Comparison of ENCODE assay signal across 11 mouse cellular contexts in the genomic region with DNA sequence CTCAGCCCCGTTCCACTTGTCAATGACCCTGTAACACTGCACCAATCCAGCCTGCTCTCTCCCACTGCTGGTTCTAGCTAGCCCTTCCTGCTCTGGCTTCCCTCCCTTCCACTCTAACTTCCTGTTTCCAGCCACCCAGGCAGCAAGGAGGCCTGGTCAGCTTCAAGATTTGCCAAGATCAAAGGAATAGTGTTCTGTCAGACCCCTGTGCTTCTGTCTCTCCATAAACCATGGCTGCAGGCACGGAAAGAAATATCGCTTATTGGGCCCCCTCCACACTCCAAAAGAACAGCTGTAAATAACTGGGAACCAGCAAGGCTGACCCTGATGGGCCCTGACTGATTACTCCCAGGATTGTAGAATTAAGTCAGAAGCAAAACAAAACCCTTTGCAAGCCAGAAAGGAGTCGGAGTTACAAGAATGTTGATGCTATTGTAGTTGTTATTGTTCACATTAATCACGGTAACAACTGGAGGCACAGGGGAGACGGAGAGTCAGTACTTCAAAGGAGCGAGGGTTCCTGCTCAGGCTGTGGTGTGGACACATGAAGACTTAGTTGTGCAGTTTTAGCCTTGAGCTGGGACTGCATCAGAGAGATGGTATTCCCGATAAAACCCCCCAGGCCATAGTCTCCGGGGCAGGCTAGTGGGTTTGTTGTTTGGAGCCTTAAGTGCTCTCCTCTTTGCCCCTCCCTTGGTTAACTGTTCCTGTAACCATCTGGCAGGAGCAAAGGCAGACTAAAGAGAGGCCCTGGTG. TPM values are rescaled to one million over a fixed set of nuclear protein-coding genes. Genes with fewer than 3 reads are reported as not detected.
DNase-seq lines count a peak whose midpoint lies in the region; ATAC-seq lines count a peak whose summit lies in the region.
"Had no signal": no experiment of that assay in that cellular context is flagged by ENCODE, and none has a peak within 500 bp of the region (broad histone marks: within the 10 kb centered on the region; RNA-seq: fewer than 3 reads in every experiment).

No protein-coding gene starts in this region.

- H3K36me3 ChIP-seq in kidney, embryonic 14.5 days (ENCODE audit: control insufficient read depth, insufficient read depth, low read length) = no peaks in the 10 kb centered on the region
- no peaks in the 10 kb centered on the region for H3K36me3 ChIP-seq in limb, embryonic 10.5 days

- H3K4me3 ChIP-seq in kidney, embryonic 14.5 days (ENCODE audit: low read length) = 0 out of 2 replicates have a peak overlapping the region, but pooled peaks have one; percentile 3
- H3K4me3 ChIP-seq in brown adipose tissue, adult 24 weeks (ENCODE audit: insufficient read depth, low read depth, low read length) = no peak overlapping the region
- peak overlapping the region; percentile 4; the same call in 1 of the 2 replicates for H3K4me3 ChIP-seq in limb, embryonic 10.5 days

- H3K27ac ChIP-seq in kidney, embryonic 14.5 days (ENCODE audit: low read depth, low read length) = peak overlapping the region; percentile 91
- peak overlapping the region; percentile 41; the same call in 1 of the 2 replicates for H3K27ac ChIP-seq in brown adipose tissue, adult 24 weeks (replicated peaks; ENCODE audit: low read depth, low read length)
- H3K27ac ChIP-seq in limb, embryonic 10.5 days = peak overlapping the region; percentile 82

- WGBS in kidney, embryonic 14.5 days = 4% methylated on average over 9 of the region's 9 CpGs
- 2% methylated on average over 9 of the region's 9 CpGs for WGBS in limb, embryonic 10.5 days

- H3K27me3 ChIP-seq in kidney, embryonic 14.5 days (ENCODE audit: control insufficient read depth, insufficient read depth, low read length) = no peaks in the 10 kb centered on the region
- H3K27me3 ChIP-seq in limb, embryonic 10.5 days (ENCODE audit: low read depth, poor library complexity, severe bottlenecking) = no peaks in the 10 kb centered on the region

- intact Hi-C loops in left cerebral cortex, postnatal 36 days (cut with DNase I) = no loop called here

- H3K9ac ChIP-seq in kidney, embryonic 14.5 days (ENCODE audit: low read depth, low read length) = no peak overlapping the region

- peaks cover 36% of the 10 kb centered on the region for H3K4me1 ChIP-seq in kidney, embryonic 14.5 days (ENCODE audit: control insufficient read depth, insufficient read depth, low read length)
- peaks cover 24% of the 10 kb centered on the region for H3K4me1 ChIP-seq in brown adipose tissue, adult 24 weeks (ENCODE audit: control insufficient read depth, insufficient read depth, insufficient read length, low read length)
- peaks cover 46% of the 10 kb centered on the region for H3K4me1 ChIP-seq in limb, embryonic 10.5 days

- peak overlapping the region; percentile 21 for H3K4me2 ChIP-seq in kidney, embryonic 14.5 days (replicated peaks; ENCODE audit: low read depth, low read length)

- H3K9me3 ChIP-seq in kidney, embryonic 14.5 days (ENCODE audit: control insufficient read depth, low read length) = no peaks in the 10 kb centered on the region
- H3K9me3 ChIP-seq in limb, embryonic 10.5 days (replicated peaks) = no peaks in the 10 kb centered on the region

- no peak for DNase-seq in kidney, adult 9 months
- peak; percentile 62 for DNase-seq in embryo, embryonic 9.5 days (ENCODE audit: extremely low spot score)
- DNase-seq in limb, embryonic 10.5 days (ENCODE audit: low spot score) = peak; percentile 71
- DNase-seq in right cerebral cortex, postnatal 4 days = no peak
- DNase-seq in cerebellum, adult 18-20 months = no peak
- no peak for DNase-seq in left cerebral cortex, postnatal 36 days (ENCODE audit: low spot score in 2 of 2)
- DNase-seq: adrenal gland, adult 2 months; cerebellum, postnatal 36 days; lung, postnatal 10 days had no signal

- peak; percentile 92 for ATAC-seq in kidney, embryonic 14.5 days (ENCODE audit: low FRiP score, low TSS enrichment)

RNA-seq across cellular contexts. Expression of gene Thy1, which starts 49.8 kb away (rescaled TPM):
- 14.3 and 19.9 TPM in 2 replicates for polyA plus RNA-seq in kidney, embryonic 14.5 days (2014; fragmentation: Nextera tagmentation; extraction: Ambion mirVana)
- 13.4 and 13.9 TPM in 2 replicates for polyA plus RNA-seq in brown adipose tissue, adult 24 weeks (2012; ENCODE audit: insufficient read depth, insufficient read length, missing spikeins)
- 0.21 TPM in 1 of 2 replicates, not detected in the other for polyA plus RNA-seq in limb, embryonic 10.5 days (2016; fragmentation: Nextera tagmentation; extraction: Ambion mirVana)
- total RNA-seq in left cerebral cortex, postnatal 36 days (2021) = 100 to 1,000 TPM; 821 to 972 TPM

Comparison
In these comparisons a context has a peak if more than half of its experiments do, and no peak if none do; other contexts are left out.
1. H3K27ac ChIP-seq: peak in every context shown above with its lines; median percentile 91 in kidney, embryonic 14.5 days; 82 in limb, embryonic 10.5 days; 41 in brown adipose tissue, adult 24 weeks.
2. DNase-seq: peak in embryo, embryonic 9.5 days (single experiment) and limb, embryonic 10.5 days (single experiment); none in kidney, adult 9 months (single experiment), right cerebral cortex, postnatal 4 days (single experiment), cerebellum, adult 18-20 months (0 of 2) and left cerebral cortex, postnatal 36 days (0 of 2).
3. RNA of gene Thy1, which starts 49.8 kb away (polyA plus RNA-seq): 14.3 to 19.9 TPM in kidney, embryonic 14.5 days and 13.4 to 13.9 TPM in brown adipose tissue, adult 24 weeks; 0.21 TPM in limb, embryonic 10.5 days; every median in the first group is over 10 times any median in the second.